Mouse (Mus musculus): ENCODE data around the gene Kcnmb3.

GRCm38 (mm10) chr3:32500346-32500745 is 8.3 kb upstream of the Kcnmb3 start:
- TF ChIP-seq CTCF (IDR thresholded peaks at IDR 0.05; ENCODE audit: low read depth, low read length) (no peak), POLR2AphosphoS5 (IDR thresholded peaks at IDR 0.05; ENCODE audit: insufficient replicate concordance, low read depth, low read length) (no peak), TAL1 (conservative IDR thresholded peaks at IDR 0.05; ENCODE audit: low read depth, low read length) (no peak), GATA1 (IDR thresholded peaks at IDR 0.05; ENCODE audit: borderline replicate concordance, low read length) (no peak)
